Mouse (Mus musculus) intestine, embryonic 16.5 days (tissue): ENCODE results near the gene Cnih2. TPM values are rescaled to one million over a fixed set of nuclear protein-coding genes. Genes with fewer than 3 reads are reported as not detected.

ENCODE experiments used
- ATAC-seq: fragments of 200-750 bp; cut with Nextera tagmentation; 2 replicates; pipeline ENCODE4 v1.8.0; 2017; ENCODE audit warnings: moderate TSS enrichment, moderate library complexity
- H3K27ac ChIP-seq: fragments of 300-500 bp; sonication (generic); 2 replicates; pipeline ENCODE4 v1.5.1; 2014; ENCODE audit warnings: mild to moderate bottlenecking, low read length
- H3K27me3 ChIP-seq: fragments of 300-500 bp; sonication (generic); replicated peaks from 2 replicates; pipeline ENCODE4 v1.6.1; 2014; ENCODE audit warnings: low read length, control low read depth, mixed read lengths; ENCODE audit not compliant: control insufficient read depth, insufficient read depth
- H3K36me3 ChIP-seq: fragments of 300-500 bp; sonication (generic); 2 replicates; pipeline ENCODE4 v1.6.1; 2014; ENCODE audit warnings: low read length, control low read depth; ENCODE audit not compliant: control insufficient read depth, insufficient read depth
- H3K4me1 ChIP-seq: fragments of 300-500 bp; sonication (generic); 2 replicates; pipeline ENCODE4 v1.6.1; 2014; ENCODE audit warnings: low read length, control low read depth, mixed read lengths; ENCODE audit not compliant: control insufficient read depth, insufficient read depth
- H3K4me2 ChIP-seq: fragments of 300-500 bp; sonication (generic); 2 replicates; pipeline ENCODE4 v1.6.1; 2014; ENCODE audit warnings: low read depth, low read length, control low read depth
- H3K4me3 ChIP-seq: fragments of 300-500 bp; sonication (generic); 2 replicates; pipeline ENCODE4 v1.5.1; 2014; ENCODE audit warnings: mild to moderate bottlenecking, low read length
- H3K9ac ChIP-seq: fragments of 300-500 bp; sonication (generic); 2 replicates; pipeline ENCODE4 v1.6.1; 2014; ENCODE audit warnings: low read depth, low read length
- H3K9me3 ChIP-seq: fragments of 300-500 bp; sonication (generic); 2 replicates; pipeline ENCODE4 v1.6.1; 2016; ENCODE audit warnings: low read length, control low read depth; ENCODE audit not compliant: control insufficient read depth
- WGBS: fragments of 180-500 bp; shearing (Covaris S2); extraction: QIAGEN DNeasy Blood & Tissue Kit; methylation state at CpG from one replicate; pipeline ENCODE4 v1.1.7; 2014; 5-methylcytosine and 5-hydroxymethylcytosine counted together
- polyA plus RNA-seq: library from polyadenylated mRNA; unstranded; fragments of >200 nt; fragmentation: Nextera tagmentation; extraction: Ambion mirVana; gene quantifications from 2 replicates; pipeline ENCODE4 v1.2.1, GENCODE M21; 2015

Gene Cnih2
- polyA plus RNA-seq, 1 experiment from 2014 or later: 8.1 TPM

GRCm38 (mm10) chr19:5085145-5085863 is 13.0 kb downstream of the Cnih2 start, which contains the start of gene Tmem151a:
Gene Tmem151a (minus strand): TSS chr19:5085531.
- Histone ChIP-seq H3K9me3 (no peaks in the 10 kb centered on the region), H3K4me1 (peaks cover 17% of the 10 kb centered on the region), H3K4me2 (peak within 1 kb of the TSS; percentile 91), H3K4me3 (peak within 1 kb of the TSS; percentile 56), H3K27ac (no peak within 1 kb of the TSS), H3K9ac (peak within 1 kb of the TSS; percentile 48), H3K27me3 (peaks cover 56% of the 10 kb centered on the region), H3K36me3 (no peaks in the 10 kb centered on the region)
- no peak for ATAC-seq
- WGBS: 1% methylated on average over 67 of the region's 69 CpGs

DNA sequence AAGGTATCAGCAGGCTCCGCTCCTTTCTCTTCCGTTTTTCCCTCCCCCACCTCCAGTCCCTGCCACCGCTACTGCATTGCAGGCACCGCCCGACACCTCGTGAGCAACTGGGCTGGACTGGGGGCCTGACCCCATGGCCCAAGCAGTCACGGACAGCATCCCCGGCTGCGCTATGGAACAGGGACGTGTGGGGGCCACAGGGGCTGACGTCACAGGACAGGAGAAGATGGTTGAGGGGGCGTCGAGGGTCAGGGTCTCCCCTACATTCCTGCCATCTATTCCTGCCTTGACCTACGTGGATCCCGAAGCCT is 13.5 kb downstream of the Cnih2 start:
- Histone ChIP-seq H3K36me3 (no peaks in the 10 kb centered on the region), H3K9ac (peak overlapping the region; percentile 48), H3K9me3 (no peaks in the 10 kb centered on the region), H3K27ac (no peak overlapping the region), H3K4me2 (peak overlapping the region; percentile 91), H3K4me3 (peak overlapping the region; percentile 56), H3K27me3 (peaks cover 60% of the 10 kb centered on the region), H3K4me1 (peaks cover 17% of the 10 kb centered on the region)
- WGBS: under 1% methylated on average over 15 of the region's 15 CpGs
- ATAC-seq: no peak

DNA sequence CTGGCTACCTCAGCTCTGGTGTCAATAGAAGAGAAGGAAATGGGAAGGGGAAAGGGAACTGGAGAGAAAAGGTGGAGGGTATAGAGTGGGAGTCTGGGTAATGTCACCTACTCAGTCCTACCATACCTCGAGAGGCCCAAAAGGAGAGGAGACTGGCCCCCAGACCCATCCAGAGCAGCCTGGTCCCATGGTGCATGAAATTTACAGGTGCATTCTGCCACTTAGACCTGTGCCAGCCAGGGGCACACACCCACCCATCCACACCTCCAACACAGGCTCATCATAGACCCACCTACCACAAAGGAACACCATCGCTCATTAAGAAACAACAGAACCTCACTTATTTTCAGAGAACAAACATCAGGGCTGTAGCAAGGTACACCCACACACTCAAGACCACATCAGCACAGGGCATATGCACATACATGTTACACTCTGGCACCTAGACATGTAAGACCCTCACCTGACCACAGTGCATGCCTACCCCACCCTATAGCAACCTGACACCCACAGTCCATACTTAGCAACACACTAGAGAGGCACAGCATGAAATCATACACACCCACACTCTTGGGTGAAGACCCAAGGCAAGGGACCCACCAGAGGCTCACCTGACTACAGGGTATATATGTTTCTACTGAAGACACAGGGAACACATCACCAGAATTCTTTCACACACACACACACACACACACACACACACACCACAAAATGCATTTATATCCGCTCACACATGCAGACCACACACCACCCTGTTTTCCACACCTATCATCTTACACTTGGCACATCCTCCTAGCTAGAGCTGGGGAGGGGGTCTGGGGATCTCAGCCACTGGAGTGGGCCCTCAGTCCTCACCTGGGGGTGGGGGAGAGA is 14.1 kb downstream of the Cnih2 start:
- Histone ChIP-seq H3K36me3 (no peaks in the 10 kb centered on the region), H3K27me3 (peaks cover 61% of the 10 kb centered on the region), H3K9me3 (no peaks in the 10 kb centered on the region), H3K4me1 (peaks cover 14% of the 10 kb centered on the region), H3K4me2 (0 out of 2 replicates have a peak overlapping the region, but pooled peaks have one; percentile 91), H3K27ac (no peak overlapping the region), H3K9ac (peak overlapping the region; percentile 48; the same call in 1 of the 2 replicates), H3K4me3 (peak overlapping the region; percentile 56)
- WGBS: 56% methylated on average over 3 of the region's 3 CpGs
- ATAC-seq: no peak

- H3K4me1 ChIP-seq: peaks cover 9% of the 10 kb centered on the region
- H3K27me3 ChIP-seq: peaks cover 61% of the 10 kb centered on the region
- H3K4me2 ChIP-seq: no peak overlapping the region
- H3K9ac ChIP-seq: no peak overlapping the region
- WGBS: 62% methylated on average over 24 of the region's 24 CpGs
- no peak overlapping the region for H3K27ac ChIP-seq
- H3K4me3 ChIP-seq: no peak overlapping the region
- H3K36me3 ChIP-seq: no peaks in the 10 kb centered on the region
- no peaks in the 10 kb centered on the region for H3K9me3 ChIP-seq
- ATAC-seq: no peak
Measured at GRCm38 (mm10) chr19:5082596-5082995, 15.7 kb downstream of the Cnih2 start.

GRCm38 (mm10) chr19:5082005-5082404 is 16.3 kb downstream of the Cnih2 start:
- H3K9me3 ChIP-seq: no peaks in the 10 kb centered on the region
- 60% methylated on average over 18 of the region's 18 CpGs for WGBS
- H3K9ac ChIP-seq: no peak overlapping the region
- no peak overlapping the region for H3K4me3 ChIP-seq
- H3K4me2 ChIP-seq: no peak overlapping the region
- H3K27ac ChIP-seq: no peak overlapping the region
- no peaks in the 10 kb centered on the region for H3K36me3 ChIP-seq
- H3K4me1 ChIP-seq: peaks cover 7% of the 10 kb centered on the region
- peaks cover 61% of the 10 kb centered on the region for H3K27me3 ChIP-seq
- no peak for ATAC-seq

GRCm38 (mm10) chr19:5079279-5079678 is 19.0 kb downstream of the Cnih2 start:
- no peak overlapping the region for H3K4me2 ChIP-seq
- no peak for ATAC-seq
- no peaks in the 10 kb centered on the region; the same call in 1 of the 2 replicates for H3K9me3 ChIP-seq
- no peaks in the 10 kb centered on the region for H3K4me1 ChIP-seq
- H3K27ac ChIP-seq: no peak overlapping the region
- H3K27me3 ChIP-seq: peaks cover 39% of the 10 kb centered on the region
- no peaks in the 10 kb centered on the region for H3K36me3 ChIP-seq
- no peak overlapping the region for H3K4me3 ChIP-seq
- H3K9ac ChIP-seq: no peak overlapping the region
- WGBS: 80% methylated on average over 1 of the region's 1 CpGs

- no peak for ATAC-seq
- Histone ChIP-seq H3K27ac (no peak overlapping the region), H3K4me1 (peaks cover 40% of the 10 kb centered on the region), H3K36me3 (no peaks in the 10 kb centered on the region), H3K9me3 (no peaks in the 10 kb centered on the region; the same call in 1 of the 2 replicates), H3K4me3 (no peak overlapping the region), H3K4me2 (no peak overlapping the region), H3K27me3 (peaks cover 11% of the 10 kb centered on the region; the same call in 1 of the 2 replicates), H3K9ac (no peak overlapping the region)
- 24% methylated on average over 5 of the region's 5 CpGs for WGBS
Measured at GRCm38 (mm10) chr19:5073518-5073917, 24.8 kb downstream of the Cnih2 start.

DNA sequence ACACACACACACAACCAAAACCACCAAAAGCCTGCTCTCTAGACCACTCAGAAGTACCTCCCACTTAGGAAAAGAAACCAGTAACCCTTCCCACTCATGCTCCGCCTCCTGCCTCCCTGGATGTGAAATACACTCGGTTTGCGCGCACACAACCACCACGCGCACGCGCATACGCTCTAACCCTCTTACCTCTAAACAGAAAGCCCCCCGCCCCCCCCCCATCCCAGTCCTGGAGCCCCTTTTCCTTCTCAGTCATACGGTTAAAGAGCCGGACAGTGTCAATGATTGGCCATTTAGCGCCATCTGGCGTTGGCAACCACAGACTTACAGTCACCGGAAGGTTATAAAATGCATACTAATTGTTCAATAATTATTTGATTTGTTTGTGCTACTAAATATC is 25.3 kb downstream of the Cnih2 start:
- ATAC-seq: peak; percentile 9; the same call in 1 of the 2 replicates
- peaks cover 45% of the 10 kb centered on the region for H3K4me1 ChIP-seq
- no peaks in the 10 kb centered on the region for H3K36me3 ChIP-seq
- peaks cover 15% of the 10 kb centered on the region; the same call in 1 of the 2 replicates for H3K27me3 ChIP-seq
- H3K4me3 ChIP-seq: peak overlapping the region; percentile 63
- H3K9me3 ChIP-seq: no peaks in the 10 kb centered on the region; the same call in 1 of the 2 replicates
- H3K27ac ChIP-seq: peak overlapping the region; percentile 63; the same call in 1 of the 2 replicates
- peak overlapping the region; percentile 67 for H3K4me2 ChIP-seq
- no peak overlapping the region for H3K9ac ChIP-seq
- 1% methylated on average over 15 of the region's 15 CpGs for WGBS

DNA sequence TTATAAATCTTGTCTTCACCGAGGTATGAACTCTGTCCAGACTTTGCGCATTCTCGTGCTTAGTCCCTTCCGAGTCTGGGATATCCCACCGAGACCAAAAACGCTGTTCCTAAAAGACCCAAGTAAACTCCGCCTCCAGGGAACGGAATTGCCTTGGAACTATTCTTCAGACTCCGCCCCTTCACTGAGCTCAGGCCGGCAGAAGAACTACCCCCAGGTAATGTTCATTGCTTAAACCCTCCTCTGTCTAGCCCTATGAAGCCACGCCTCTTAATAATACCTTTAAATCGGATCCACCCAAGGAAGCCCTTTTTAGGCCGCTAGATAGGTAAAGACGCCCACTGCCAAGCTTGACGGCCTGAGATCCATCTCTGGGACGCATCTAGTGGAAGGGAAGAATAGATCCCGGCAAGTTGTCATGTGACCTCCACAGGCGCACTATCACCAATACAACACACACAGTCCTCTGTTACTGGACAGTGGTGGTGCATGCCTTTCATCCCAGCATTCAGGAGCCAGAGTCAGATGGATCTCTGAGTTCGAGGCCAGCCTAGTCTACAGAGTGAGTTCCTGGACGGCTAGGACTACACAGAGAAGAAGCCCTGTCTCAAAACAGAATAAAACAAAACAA is 25.8 kb downstream of the Cnih2 start:
- H3K27ac ChIP-seq: peak overlapping the region; percentile 63
- peak overlapping the region; percentile 67 for H3K4me2 ChIP-seq
- WGBS: 3% methylated on average over 20 of the region's 20 CpGs
- H3K4me3 ChIP-seq: peak overlapping the region; percentile 63
- peak; percentile 48 for ATAC-seq
- H3K9ac ChIP-seq: peak overlapping the region; percentile 14
- no peaks in the 10 kb centered on the region for H3K36me3 ChIP-seq
- peaks cover 51% of the 10 kb centered on the region for H3K4me1 ChIP-seq
- H3K27me3 ChIP-seq: peaks cover 16% of the 10 kb centered on the region; the same call in 1 of the 2 replicates
- no peaks in the 10 kb centered on the region; the same call in 1 of the 2 replicates for H3K9me3 ChIP-seq
